Mouse (Mus musculus): ENCODE results near the gene Sv2a.

- TF ChIP-seq POLR2A (IDR thresholded peaks at IDR 0.05; ENCODE audit: control insufficient read depth, low read depth, low read length): no peak
- TF ChIP-seq CTCF (IDR thresholded peaks at IDR 0.05; ENCODE audit: control insufficient read depth, insufficient read depth, insufficient replicate concordance, low read depth, low read length): no peak
Measured at GRCm38 (mm10) chr3:96226695-96227648, 46.0 kb downstream of the Sv2a start.

Measured in testis, adult 2 months (tissue).